Mouse (Mus musculus): ENCODE measurements around the gene Vps35l. TPM values are rescaled to one million over a fixed set of nuclear protein-coding genes. Genes with fewer than 3 reads are reported as not detected.

The Vps35l gene
- polyA plus RNA-seq, 1 experiment from 2014 or later, result 78.8 TPM

GRCm38 (mm10) chr7:118766834-118767224 lies 26.8 kb downstream of the Vps35l start:
- peaks cover 36% of the 10 kb centered on the region for H3K36me3 ChIP-seq
- H3K27me3 ChIP-seq (ENCODE audit: insufficient read depth, poor library complexity, severe bottlenecking), result no peaks in the 10 kb centered on the region
- H3K9me3 ChIP-seq, result no peaks in the 10 kb centered on the region
- 0 out of 2 replicates have a peak, but pooled peaks cover 12% of the 10 kb centered on the region for H3K4me1 ChIP-seq (replicated peaks)
- 81% methylated on average over 5 of the region's 5 CpGs for WGBS
- 0 out of 2 replicates have a peak overlapping the region, but pooled peaks have one; percentile 17 for H3K27ac ChIP-seq
- DNase-seq (ENCODE audit: low spot score), result no peak
- no peak overlapping the region for H3K4me3 ChIP-seq

GRCm38 (mm10) chr7:118769208-118769607 lies 29.2 kb downstream of the Vps35l start:
- WGBS, result 86% methylated on average over 8 of the region's 8 CpGs
- H3K4me3 ChIP-seq, result no peak overlapping the region
- 0 out of 2 replicates have a peak, but pooled peaks cover 12% of the 10 kb centered on the region for H3K4me1 ChIP-seq (replicated peaks)
- peaks cover 29% of the 10 kb centered on the region for H3K36me3 ChIP-seq
- H3K27me3 ChIP-seq (ENCODE audit: insufficient read depth, poor library complexity, severe bottlenecking), result no peaks in the 10 kb centered on the region
- H3K9me3 ChIP-seq, result no peaks in the 10 kb centered on the region
- no peak overlapping the region for H3K27ac ChIP-seq
- DNase-seq (ENCODE audit: low spot score), result no peak

- Histone ChIP-seq H3K4me3 (no peak overlapping the region), H3K27ac (no peak overlapping the region), H3K27me3 (ENCODE audit: insufficient read depth, poor library complexity, severe bottlenecking) (no peaks in the 10 kb centered on the region), H3K36me3 (peaks cover 29% of the 10 kb centered on the region), H3K4me1 (replicated peaks) (0 out of 2 replicates have a peak, but pooled peaks cover 12% of the 10 kb centered on the region), H3K9me3 (no peaks in the 10 kb centered on the region)
- WGBS, result 47% methylated on average over 1 of the region's 1 CpGs
- no peak for DNase-seq (ENCODE audit: low spot score)
These were observed 29.6 kb downstream of the Vps35l start for GRCm38 (mm10) chr7:118769655-118770054.

- peaks cover 51% of the 10 kb centered on the region for H3K36me3 ChIP-seq
- WGBS, result 93% methylated on average over 12 of the region's 12 CpGs
- DNase-seq (ENCODE audit: low spot score), result no peak
- H3K4me1 ChIP-seq (replicated peaks), result peaks cover 8% of the 10 kb centered on the region; the same call in 1 of the 2 replicates
- H3K4me3 ChIP-seq, result no peak overlapping the region
- H3K27ac ChIP-seq, result no peak overlapping the region
- no peaks in the 10 kb centered on the region for H3K9me3 ChIP-seq
- H3K27me3 ChIP-seq (ENCODE audit: insufficient read depth, poor library complexity, severe bottlenecking), result no peaks in the 10 kb centered on the region
These were observed 33.0 kb downstream of the Vps35l start for GRCm38 (mm10) chr7:118773027-118773426.

DNA sequence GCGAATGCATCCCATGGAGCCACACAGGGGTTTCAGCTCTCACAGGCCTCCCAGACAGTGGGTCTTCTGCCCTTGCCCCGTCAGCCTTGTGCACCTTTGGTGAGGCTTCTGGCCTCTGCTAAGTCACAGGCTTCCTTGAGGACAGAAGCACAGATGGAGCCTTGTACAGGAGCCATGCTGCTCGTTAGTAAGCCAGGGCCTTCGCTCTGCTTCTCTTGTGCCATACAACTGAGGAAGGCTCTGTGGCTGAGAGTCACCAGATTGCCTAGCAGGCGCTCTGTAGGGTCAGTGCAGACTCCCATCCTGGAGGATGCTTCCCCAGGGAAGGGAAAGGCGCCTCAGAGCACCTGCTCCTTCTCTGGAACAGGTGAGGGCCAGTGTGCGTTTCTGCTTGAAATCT lies 36.0 kb downstream of the Vps35l start:
- Histone ChIP-seq H3K36me3 (peaks cover 63% of the 10 kb centered on the region), H3K4me3 (no peak overlapping the region), H3K27me3 (ENCODE audit: insufficient read depth, poor library complexity, severe bottlenecking) (no peaks in the 10 kb centered on the region), H3K27ac (0 out of 2 replicates have a peak overlapping the region, but pooled peaks have one; percentile 23), H3K9me3 (no peaks in the 10 kb centered on the region), H3K4me1 (replicated peaks) (peaks cover 11% of the 10 kb centered on the region; the same call in 1 of the 2 replicates)
- no peak for DNase-seq (ENCODE audit: low spot score)
- 85% methylated on average over 7 of the region's 7 CpGs for WGBS

DNA sequence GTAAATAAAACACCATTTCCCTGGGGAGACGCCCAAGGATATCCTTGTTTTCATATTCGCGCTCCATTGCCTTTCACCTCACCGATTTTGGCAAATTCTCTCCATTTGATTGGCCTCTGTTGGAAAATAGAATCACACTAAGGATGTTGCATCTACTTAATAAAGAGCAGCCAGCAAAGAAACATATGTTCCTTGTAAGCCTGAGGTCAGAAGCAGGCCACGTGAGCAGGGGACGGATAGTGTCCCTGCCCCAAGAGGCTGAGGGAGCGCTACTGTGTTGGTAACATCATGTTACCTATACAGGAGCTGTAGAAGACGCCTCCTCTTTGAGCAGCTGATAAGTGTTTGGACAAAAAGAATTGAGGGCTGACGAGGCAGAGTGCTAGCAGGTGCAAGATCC lies 36.5 kb downstream of the Vps35l start:
- Histone ChIP-seq H3K27ac (no peak overlapping the region), H3K4me1 (replicated peaks) (peaks cover 11% of the 10 kb centered on the region; the same call in 1 of the 2 replicates), H3K27me3 (ENCODE audit: insufficient read depth, poor library complexity, severe bottlenecking) (no peaks in the 10 kb centered on the region), H3K9me3 (no peaks in the 10 kb centered on the region), H3K36me3 (peaks cover 68% of the 10 kb centered on the region), H3K4me3 (no peak overlapping the region)
- no peak for DNase-seq (ENCODE audit: low spot score)
- WGBS, result 84% methylated on average over 9 of the region's 9 CpGs

GRCm38 (mm10) chr7:118777598-118778394 lies 37.8 kb downstream of the Vps35l start:
- 0 out of 2 replicates have a peak overlapping the region, but pooled peaks have one; percentile 24 for H3K27ac ChIP-seq
- no peaks in the 10 kb centered on the region for H3K27me3 ChIP-seq (ENCODE audit: insufficient read depth, poor library complexity, severe bottlenecking)
- 90% methylated on average over 10 of the region's 10 CpGs for WGBS
- H3K4me1 ChIP-seq (replicated peaks), result peaks cover 11% of the 10 kb centered on the region; the same call in 1 of the 2 replicates
- no peak for DNase-seq (ENCODE audit: low spot score)
- peaks cover 68% of the 10 kb centered on the region for H3K36me3 ChIP-seq
- H3K9me3 ChIP-seq, result no peaks in the 10 kb centered on the region
- no peak overlapping the region for H3K4me3 ChIP-seq

DNA sequence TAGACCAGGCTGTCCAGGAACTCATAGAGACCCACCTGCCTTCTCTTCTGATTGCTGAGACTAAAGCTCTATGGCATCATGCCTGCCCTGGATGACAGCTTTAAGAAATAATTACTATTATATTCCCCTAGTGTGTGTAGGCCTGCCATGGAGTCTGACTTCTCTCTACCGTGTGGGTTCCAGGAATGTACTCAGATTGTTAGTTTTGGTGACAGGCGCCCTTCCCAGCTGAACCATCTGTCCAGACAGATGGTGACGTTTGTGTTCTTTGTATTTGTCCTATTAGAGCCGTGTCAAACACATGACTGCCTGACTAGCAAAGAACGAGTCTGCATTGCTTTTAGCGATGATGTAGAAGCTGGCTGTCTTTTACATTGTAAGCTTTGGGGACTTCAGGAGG lies 38.5 kb downstream of the Vps35l start:
- H3K27me3 ChIP-seq (ENCODE audit: insufficient read depth, poor library complexity, severe bottlenecking), result no peaks in the 10 kb centered on the region
- H3K27ac ChIP-seq, result peak overlapping the region; percentile 69; the same call in 1 of the 2 replicates
- H3K36me3 ChIP-seq, result peaks cover 68% of the 10 kb centered on the region
- peaks cover 11% of the 10 kb centered on the region; the same call in 1 of the 2 replicates for H3K4me1 ChIP-seq (replicated peaks)
- H3K4me3 ChIP-seq, result no peak overlapping the region
- H3K9me3 ChIP-seq, result no peaks in the 10 kb centered on the region
- 69% methylated on average over 6 of the region's 6 CpGs for WGBS
- no peak for DNase-seq (ENCODE audit: low spot score)

- Histone ChIP-seq H3K36me3 (peaks cover 42% of the 10 kb centered on the region), H3K9me3 (no peaks in the 10 kb centered on the region), H3K27ac (no peak overlapping the region), H3K27me3 (ENCODE audit: insufficient read depth, poor library complexity, severe bottlenecking) (no peaks in the 10 kb centered on the region), H3K4me1 (replicated peaks) (peaks cover 11% of the 10 kb centered on the region; the same call in 1 of the 2 replicates), H3K4me3 (no peak overlapping the region)
- no peak for DNase-seq (ENCODE audit: low spot score)
- 93% methylated on average over 11 of the region's 11 CpGs for WGBS
These were observed 43.4 kb downstream of the Vps35l start for GRCm38 (mm10) chr7:118783305-118784001.

DNA sequence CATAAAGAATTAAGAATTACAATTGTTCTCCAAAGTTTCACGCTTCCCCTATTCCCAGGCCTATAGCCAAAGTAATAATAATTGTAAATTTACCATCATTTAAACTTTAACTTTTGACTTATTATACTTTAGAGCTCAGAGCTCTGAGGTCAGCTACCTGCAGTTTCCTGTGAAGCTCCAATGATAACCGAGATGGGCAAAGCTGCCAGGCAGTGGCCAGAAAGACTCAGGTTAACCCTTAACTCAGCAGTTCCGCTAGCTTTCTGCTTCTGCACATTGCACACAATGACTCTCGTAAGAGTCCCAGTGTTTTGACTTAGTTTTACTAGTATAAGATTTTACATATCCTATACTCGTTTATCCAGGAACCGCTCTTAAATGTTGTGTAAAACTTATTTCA lies 46.1 kb downstream of the Vps35l start:
- H3K36me3 ChIP-seq, result peaks cover 22% of the 10 kb centered on the region
- 88% methylated on average over 6 of the region's 6 CpGs for WGBS
- no peaks in the 10 kb centered on the region for H3K9me3 ChIP-seq
- DNase-seq (ENCODE audit: low spot score), result no peak
- no peak overlapping the region for H3K4me3 ChIP-seq
- no peak overlapping the region for H3K27ac ChIP-seq
- peaks cover 10% of the 10 kb centered on the region; the same call in 1 of the 2 replicates for H3K4me1 ChIP-seq (replicated peaks)
- H3K27me3 ChIP-seq (ENCODE audit: insufficient read depth, poor library complexity, severe bottlenecking), result no peaks in the 10 kb centered on the region

GRCm38 (mm10) chr7:118787326-118787725 lies 47.3 kb downstream of the Vps35l start:
- 89% methylated on average over 5 of the region's 5 CpGs for WGBS
- no peaks in the 10 kb centered on the region for H3K27me3 ChIP-seq (ENCODE audit: insufficient read depth, poor library complexity, severe bottlenecking)
- DNase-seq (ENCODE audit: low spot score), result no peak
- H3K4me1 ChIP-seq (replicated peaks), result peaks cover 10% of the 10 kb centered on the region; the same call in 1 of the 2 replicates
- H3K36me3 ChIP-seq, result peaks cover 26% of the 10 kb centered on the region
- H3K9me3 ChIP-seq, result no peaks in the 10 kb centered on the region
- H3K4me3 ChIP-seq, result no peak overlapping the region
- H3K27ac ChIP-seq, result no peak overlapping the region

DNA sequence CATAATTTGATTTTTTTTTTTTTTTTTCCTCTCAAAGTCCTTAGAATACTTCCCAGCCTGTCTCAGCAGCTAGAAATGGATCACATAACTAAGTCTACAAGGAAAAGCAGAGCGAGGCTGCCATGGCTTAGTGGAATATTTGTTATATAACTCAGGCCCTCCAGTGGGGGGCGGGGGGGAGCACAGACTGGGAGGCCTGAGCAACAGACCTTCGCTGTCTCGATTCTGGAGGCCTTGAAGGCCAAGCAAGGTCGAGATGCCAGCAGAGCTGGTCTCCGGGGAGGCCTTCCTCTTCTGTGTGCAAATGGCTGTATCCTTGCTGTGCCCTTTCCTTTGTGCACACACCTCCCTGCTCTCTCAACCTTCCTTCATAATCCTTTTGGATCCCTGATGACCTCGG lies 48.5 kb downstream of the Vps35l start:
- Histone ChIP-seq H3K36me3 (peaks cover 30% of the 10 kb centered on the region), H3K4me3 (no peak overlapping the region), H3K4me1 (replicated peaks) (peaks cover 10% of the 10 kb centered on the region; the same call in 1 of the 2 replicates), H3K9me3 (no peaks in the 10 kb centered on the region), H3K27me3 (ENCODE audit: insufficient read depth, poor library complexity, severe bottlenecking) (no peaks in the 10 kb centered on the region), H3K27ac (no peak overlapping the region)
- 61% methylated on average over 7 of the region's 7 CpGs for whole genome bisulfite sequencing
- peak; percentile 13 for DNase-seq (ENCODE audit: low spot score)

GRCm38 (mm10) chr7:118790292-118790691 lies 50.3 kb downstream of the Vps35l start:
- H3K4me1 ChIP-seq (replicated peaks), result peaks cover 15% of the 10 kb centered on the region
- no peak overlapping the region for H3K4me3 ChIP-seq
- H3K36me3 ChIP-seq, result peaks cover 37% of the 10 kb centered on the region
- WGBS, result 83% methylated on average over 5 of the region's 5 CpGs
- no peaks in the 10 kb centered on the region for H3K27me3 ChIP-seq (ENCODE audit: insufficient read depth, poor library complexity, severe bottlenecking)
- no peak for DNase-seq (ENCODE audit: low spot score)
- no peaks in the 10 kb centered on the region for H3K9me3 ChIP-seq
- H3K27ac ChIP-seq, result no peak overlapping the region
